Mouse (Mus musculus) ES-Bruce4 (cell line): ENCODE measurements around the gene Tctex1d4.

ENCODE experiments used
- CTCF ChIP-seq: IDR thresholded peaks from one replicate; pipeline ENCODE4 v1.8.1; 2011; ENCODE audit warnings: low read depth, low read length
- EP300 ChIP-seq: IDR thresholded peaks from 2 replicates; pipeline ENCODE4 v1.6.1; 2011; ENCODE audit warnings: low read depth, low read length; ENCODE audit not compliant: insufficient read depth
- POLR2A ChIP-seq: IDR thresholded peaks from one replicate; pipeline ENCODE4 v1.8.1; 2011; ENCODE audit warnings: low read length; ENCODE audit not compliant: insufficient read depth

DNA sequence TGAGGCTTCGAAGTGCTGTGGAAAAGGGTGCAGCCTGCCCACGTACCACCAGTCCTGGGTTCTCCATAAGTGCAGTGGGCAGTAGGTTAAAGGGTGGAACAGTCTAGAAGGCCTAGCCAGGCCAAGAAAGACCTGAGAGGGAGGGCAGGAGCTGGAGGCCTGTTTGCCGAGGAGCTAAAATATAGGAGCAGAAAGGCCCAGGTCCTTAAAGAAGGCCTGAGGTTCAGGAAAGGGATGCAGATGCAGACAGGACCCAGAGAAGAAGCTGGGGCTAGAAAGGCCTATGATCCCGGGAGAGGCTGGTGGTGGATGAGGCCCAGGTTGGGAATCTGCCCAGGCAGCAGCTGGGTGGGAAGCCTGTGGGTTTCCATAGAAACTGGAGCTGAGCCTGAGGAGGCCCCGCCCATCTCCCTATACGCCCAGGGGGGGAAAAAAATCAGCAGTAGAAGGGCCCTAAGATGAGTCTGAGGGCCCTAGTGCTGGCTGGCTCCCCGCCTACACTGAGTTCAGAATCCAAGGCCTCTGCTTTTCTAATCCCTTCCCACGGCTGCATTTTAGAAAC, 1.2 kb upstream of the Tctex1d4 start, which contains the start of gene Btbd19:
- TF ChIP-seq CTCF, result no peak
- TF ChIP-seq EP300, result no peak
- peak; percentile 23 for TF ChIP-seq POLR2A
